Mouse (Mus musculus) embryo, embryonic 11 days (tissue): ENCODE results near the gene Cdk14.

ENCODE experiments used
- DNase-seq: peaks from one replicate; pipeline ENCODE4 v3.0.0-alpha.2; 2015

The Cdk14 gene

DNA sequence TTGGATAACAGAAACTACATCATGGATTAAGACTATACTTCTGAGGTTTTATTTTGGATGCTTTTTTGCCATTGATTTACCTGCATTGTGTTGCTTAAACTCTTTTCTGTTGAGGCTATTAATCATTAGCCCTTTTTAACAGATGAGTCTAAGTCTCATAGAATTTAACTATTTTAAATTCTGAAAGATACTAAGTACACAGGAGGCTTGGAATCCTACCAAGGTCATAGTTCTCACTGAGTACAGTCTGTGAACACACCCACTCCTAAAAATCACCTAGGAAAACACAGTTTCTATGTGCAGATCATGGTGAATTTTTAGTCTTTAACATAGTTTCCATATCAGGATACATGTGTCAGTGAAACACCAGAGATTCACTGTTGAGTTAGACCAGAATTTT, 658.2 kb downstream of the Cdk14 start:
- DNase-seq = no peak

DNA sequence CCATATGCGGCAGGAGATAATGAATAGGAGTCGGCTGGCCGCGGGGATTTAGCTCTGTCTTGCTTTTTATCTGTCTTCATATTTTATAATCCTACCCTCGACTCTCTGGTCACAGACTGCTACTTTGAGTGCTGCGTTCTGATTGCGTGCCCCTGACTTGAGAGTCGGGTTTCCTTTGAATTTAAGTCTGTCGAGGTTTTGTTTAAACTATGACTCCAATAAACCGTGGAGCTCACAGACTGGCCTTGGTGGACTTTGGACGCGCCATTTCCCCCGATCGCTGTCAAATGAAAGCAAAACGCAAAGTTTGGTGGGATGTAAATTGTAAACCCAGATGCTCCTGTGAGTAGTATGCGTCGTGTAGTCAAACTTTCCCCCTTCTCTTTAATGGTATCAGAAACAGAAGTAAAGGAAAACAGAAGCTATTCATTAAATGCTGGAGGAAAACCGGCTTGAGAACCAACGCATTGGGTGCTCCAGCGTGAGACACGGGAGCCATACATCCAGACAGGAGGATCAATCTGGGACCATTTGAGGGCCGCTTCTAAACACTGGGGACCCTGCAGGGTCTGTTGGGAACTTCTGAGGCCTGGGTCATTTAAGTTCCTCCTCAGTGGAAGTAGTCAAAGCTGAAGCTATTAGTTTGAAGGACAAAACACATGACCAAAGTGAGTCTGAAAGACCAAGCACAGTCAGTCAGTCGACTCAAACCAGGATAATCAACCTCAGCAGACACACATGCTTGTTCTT, 661.6 kb downstream of the Cdk14 start:
- DNase-seq = peak; percentile 59

DNA sequence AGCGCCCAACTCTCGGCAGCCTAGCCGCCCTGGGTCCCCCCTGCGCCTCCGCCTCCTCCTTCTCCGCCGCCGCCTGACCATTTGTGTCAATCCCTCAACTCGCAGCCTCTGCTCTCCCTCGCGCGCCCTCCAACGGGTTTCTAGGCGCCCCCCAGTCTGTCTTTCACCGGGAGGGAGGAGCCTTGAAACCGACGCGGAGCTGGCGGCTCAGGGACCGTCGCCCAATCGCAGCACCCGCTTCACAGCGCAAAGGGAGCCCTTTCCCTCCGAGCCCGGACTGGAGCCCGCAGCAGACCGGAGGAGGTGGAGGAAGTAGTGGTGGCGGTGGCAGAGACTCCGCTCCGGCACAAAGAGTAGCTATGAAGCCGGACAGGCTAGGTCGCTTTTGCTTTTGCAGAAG, 662.2 kb downstream of the Cdk14 start, which contains the start of gene Fzd1:
Gene Fzd1 (minus strand): TSS at position 134 of the 400 bp plus-strand sequence.
- DNase-seq = peak; percentile 98

DNA sequence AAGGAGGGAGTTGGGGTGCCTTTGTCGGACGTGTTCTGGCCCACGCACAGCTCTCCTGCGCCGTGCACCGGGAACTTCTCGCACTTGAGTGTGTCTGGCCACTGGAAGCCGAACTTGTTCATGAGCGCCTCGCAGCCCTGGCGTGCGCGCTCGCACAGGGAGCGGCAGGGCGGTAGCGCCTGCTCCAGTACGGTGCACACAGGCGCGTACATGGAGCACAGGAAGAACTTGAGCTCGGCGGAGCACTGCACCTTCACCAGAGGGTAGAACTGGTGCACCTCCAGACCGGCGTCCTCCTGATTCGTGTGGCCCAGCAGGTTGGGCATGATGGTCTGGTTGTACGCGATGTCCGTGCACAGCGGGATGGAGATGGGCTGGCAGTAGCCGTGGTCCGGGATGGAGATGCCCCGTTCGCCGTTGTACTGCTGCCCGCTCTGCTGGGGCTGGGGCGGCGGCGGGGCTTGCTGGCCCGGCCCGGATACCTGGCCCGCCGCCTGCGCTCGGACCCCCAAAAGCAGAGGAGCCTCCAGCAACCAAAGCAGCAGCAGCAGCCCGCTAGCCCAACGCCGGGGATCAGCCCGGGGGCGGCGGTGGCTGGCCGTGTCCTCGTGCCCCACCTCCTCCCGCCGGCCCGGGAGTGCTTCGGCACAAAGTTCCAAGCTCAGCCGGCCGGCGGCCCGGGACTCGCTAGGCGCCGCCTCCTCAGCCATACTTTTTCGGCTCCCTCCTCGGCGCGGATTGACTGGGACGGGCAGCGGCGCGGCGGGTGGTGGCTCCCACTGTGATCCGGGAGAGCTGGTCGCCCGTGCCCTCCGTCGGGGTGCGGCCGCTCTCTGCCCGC, 663.0 kb downstream of the Cdk14 start:
- peak; percentile 83 for DNase-seq

DNA sequence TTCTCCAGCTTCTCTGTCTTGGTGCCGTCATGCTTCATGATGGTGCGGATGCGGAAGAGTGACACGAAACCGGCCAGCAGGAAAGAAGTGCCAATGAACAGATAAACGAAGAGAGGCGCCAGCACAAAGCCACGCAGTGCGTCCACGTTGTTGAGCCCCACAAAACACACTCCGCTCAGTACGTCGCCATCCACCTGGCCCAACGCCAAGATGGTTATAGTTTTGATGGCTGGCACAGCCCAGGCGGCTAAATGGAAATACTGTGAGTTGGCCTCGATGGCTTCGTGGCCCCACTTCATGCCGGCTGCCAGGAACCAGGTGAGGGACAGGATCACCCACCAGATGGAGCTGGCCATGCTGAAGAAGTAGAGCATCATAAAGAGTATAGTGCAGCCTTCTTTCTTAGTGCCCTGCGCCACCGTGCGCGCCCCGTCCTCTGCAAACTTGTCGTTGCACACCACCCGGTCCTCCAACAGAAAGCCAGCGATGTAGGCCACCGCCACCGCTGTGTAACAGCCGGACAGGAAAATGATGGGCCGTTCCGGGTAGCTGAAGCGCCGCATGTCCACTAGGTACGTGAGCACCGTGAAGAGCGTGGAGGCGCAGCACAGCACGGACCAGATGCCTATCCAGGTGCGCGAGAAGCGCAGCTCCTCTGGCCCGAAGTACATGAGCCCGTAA, 664.0 kb downstream of the Cdk14 start:
- peak; percentile 59 for DNase-seq

DNA sequence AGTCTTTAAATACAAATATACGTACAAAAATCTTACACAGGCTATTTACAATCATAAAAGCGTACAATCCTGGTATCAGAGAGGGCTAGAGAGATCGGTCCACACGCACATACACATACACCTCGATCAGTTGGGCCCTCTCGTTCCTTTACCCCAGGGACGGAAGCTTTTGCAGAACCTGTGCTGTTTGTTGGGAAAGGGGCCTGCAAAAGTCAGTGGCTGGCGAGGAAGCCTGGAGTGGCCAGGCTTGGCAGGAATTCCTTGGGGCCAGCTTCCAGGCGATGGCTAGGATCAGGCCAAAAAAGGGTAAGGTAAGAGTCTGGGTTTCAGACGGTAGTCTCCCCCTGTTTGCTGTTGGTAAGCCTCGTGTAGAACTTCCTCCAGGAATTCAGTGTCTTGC, 664.8 kb downstream of the Cdk14 start:
- no peak for DNase-seq

DNA sequence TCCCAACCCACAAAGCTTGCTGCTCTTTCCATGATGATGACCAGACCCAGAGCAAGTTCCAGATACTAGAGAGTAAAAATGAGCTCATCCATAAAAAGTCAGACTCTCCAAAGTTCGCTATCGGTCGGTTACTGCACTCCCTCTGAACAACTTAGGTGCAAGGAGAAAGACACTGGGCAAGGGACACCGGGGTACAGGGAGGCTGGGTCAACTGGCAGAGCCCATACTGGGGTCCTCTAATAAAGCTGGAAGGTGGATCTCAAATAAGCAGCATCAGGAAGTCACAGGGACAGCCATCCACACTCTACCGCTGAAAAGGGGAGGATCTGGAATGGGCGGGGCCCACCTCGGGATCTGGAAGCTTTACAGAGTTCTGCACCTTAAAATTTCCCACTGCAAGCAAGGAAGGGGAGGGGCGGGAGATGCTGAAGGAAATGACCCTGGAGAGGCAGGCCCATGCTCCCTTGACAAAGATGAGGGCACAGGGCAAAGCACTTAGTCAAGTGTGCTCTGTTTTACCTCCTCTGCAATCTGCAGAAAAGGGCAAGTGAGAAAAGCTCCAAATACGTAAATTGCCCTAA, 665.3 kb downstream of the Cdk14 start:
- DNase-seq = peak; percentile 52
